Mouse (Mus musculus): ENCODE data around the gene Olfr148. TPM values are rescaled to one million over a fixed set of nuclear protein-coding genes. Genes with fewer than 3 reads are reported as not detected.

Olfr148 gene
- polyA plus RNA-seq, 1 experiment from 2014 or later, result not detected

Other genes with a start within 250 kb of the Olfr148 start
- not detected in 2 replicates for gene Olfr951, start 223.2 kb upstream of the Olfr148 start, polyA plus RNA-seq (2014; fragmentation: Nextera tagmentation; extraction: Ambion mirVana)
- not detected in 2 replicates for gene Olfr952, start 183.5 kb upstream of the Olfr148 start, polyA plus RNA-seq (2014; fragmentation: Nextera tagmentation; extraction: Ambion mirVana)
- not detected in 2 replicates for gene Olfr954, start 154.0 kb upstream of the Olfr148 start, polyA plus RNA-seq (2014; fragmentation: Nextera tagmentation; extraction: Ambion mirVana)
- not detected in 2 replicates for gene Olfr955, start 138.7 kb upstream of the Olfr148 start, polyA plus RNA-seq (2014; fragmentation: Nextera tagmentation; extraction: Ambion mirVana)
- gene Olfr44, start 116.7 kb upstream of the Olfr148 start, polyA plus RNA-seq (2014; fragmentation: Nextera tagmentation; extraction: Ambion mirVana), result not detected in 2 replicates
- gene Olfr957, start 94.8 kb upstream of the Olfr148 start, polyA plus RNA-seq (2014; fragmentation: Nextera tagmentation; extraction: Ambion mirVana), result not detected in 2 replicates
- not detected in 2 replicates for gene Olfr958, start 56.6 kb upstream of the Olfr148 start, polyA plus RNA-seq (2014; fragmentation: Nextera tagmentation; extraction: Ambion mirVana)
- not detected in 2 replicates for gene Olfr959, start 35.1 kb upstream of the Olfr148 start, polyA plus RNA-seq (2014; fragmentation: Nextera tagmentation; extraction: Ambion mirVana)
- gene AW551984, start 6.3 kb upstream of the Olfr148 start, polyA plus RNA-seq (2014; fragmentation: Nextera tagmentation; extraction: Ambion mirVana), result 34.6 and 39.9 TPM in 2 replicates
- gene Olfr960, start 10.7 kb downstream of the Olfr148 start, polyA plus RNA-seq (2014; fragmentation: Nextera tagmentation; extraction: Ambion mirVana), result not detected in 2 replicates
- gene Olfr961, start 34.4 kb downstream of the Olfr148 start, polyA plus RNA-seq (2014; fragmentation: Nextera tagmentation; extraction: Ambion mirVana), result not detected in 2 replicates
- gene Olfr963, start 56.5 kb downstream of the Olfr148 start, polyA plus RNA-seq (2014; fragmentation: Nextera tagmentation; extraction: Ambion mirVana), result not detected in 2 replicates
- gene Olfr149, start 96.5 kb downstream of the Olfr148 start, polyA plus RNA-seq (2014; fragmentation: Nextera tagmentation; extraction: Ambion mirVana), result not detected in 2 replicates
- not detected in 2 replicates for gene Olfr965, start 100.7 kb downstream of the Olfr148 start, polyA plus RNA-seq (2014; fragmentation: Nextera tagmentation; extraction: Ambion mirVana)
- gene Olfr150, start 120.3 kb downstream of the Olfr148 start, polyA plus RNA-seq (2014; fragmentation: Nextera tagmentation; extraction: Ambion mirVana), result not detected in 2 replicates
- not detected in 2 replicates for gene Olfr967, start 135.6 kb downstream of the Olfr148 start, polyA plus RNA-seq (2014; fragmentation: Nextera tagmentation; extraction: Ambion mirVana)
- not detected in 2 replicates for gene Olfr968, start 172.6 kb downstream of the Olfr148 start, polyA plus RNA-seq (2014; fragmentation: Nextera tagmentation; extraction: Ambion mirVana)
- gene Olfr969, start 180.3 kb downstream of the Olfr148 start, polyA plus RNA-seq (2014; fragmentation: Nextera tagmentation; extraction: Ambion mirVana), result not detected in 2 replicates
- not detected in 2 replicates for gene Olfr970, start 198.2 kb downstream of the Olfr148 start, polyA plus RNA-seq (2014; fragmentation: Nextera tagmentation; extraction: Ambion mirVana)
- not detected in 2 replicates for gene Olfr971, start 226.2 kb downstream of the Olfr148 start, polyA plus RNA-seq (2014; fragmentation: Nextera tagmentation; extraction: Ambion mirVana)